Mouse (Mus musculus): ENCODE measurements at regions not wholly inside any gene's neighbourhood (a gene's known extent, or its start where the extent isn't known, plus 50 kb on each side); places are given as distances from the start of the nearest gene placed in this dataset.

GRCm38 (mm10) chr17:66262681-66263240 is 139.4 kb downstream of the Ddx11 start:
- no peak for TF ChIP-seq CTCF (IDR thresholded peaks at IDR 0.05)
- TF ChIP-seq EP300 (IDR thresholded peaks at IDR 0.05): no peak

Measured in lung, postnatal 0 days (tissue).